Mouse (Mus musculus): Measurements from ENCODE around the gene Abcf3. TPM values are rescaled to one million over a fixed set of nuclear protein-coding genes. Genes with fewer than 3 reads are reported as not detected.

The Abcf3 gene
- polyA plus RNA-seq, 1 experiment from 2014 or later: 33.0 TPM

- peak overlapping the region; percentile 85 for H3K4me3 ChIP-seq (ENCODE audit: low read depth, low read length)
- H3K36me3 ChIP-seq (ENCODE audit: control insufficient read depth, insufficient read depth, low read length): peaks cover 26% of the 10 kb centered on the region
- ATAC-seq (ENCODE audit: low FRiP score, low TSS enrichment) (no peak), DNase-seq (ENCODE audit: low spot score) (no peak)
- TF ChIP-seq EP300 (optimal IDR thresholded peaks at IDR 0.05) (no peak), CTCF (IDR thresholded peaks at IDR 0.05; ENCODE audit: low read depth) (no peak)
- H3K4me2 ChIP-seq (replicated peaks; ENCODE audit: low read depth): peak overlapping the region; percentile 90
- H3K4me1 ChIP-seq (replicated peaks; ENCODE audit: control insufficient read depth, insufficient read depth): 0 out of 2 replicates have a peak, but pooled peaks cover 3% of the 10 kb centered on the region
- no peak overlapping the region for H3K27ac ChIP-seq (replicated peaks)
- H3K27me3 ChIP-seq (ENCODE audit: control insufficient read depth, insufficient read depth, low read length): no peaks in the 10 kb centered on the region
- 46% methylated on average over 9 of the region's 9 CpGs for WGBS
- H3K9me3 ChIP-seq (ENCODE audit: control insufficient read depth, low read length): no peaks in the 10 kb centered on the region
- peak overlapping the region; percentile 87 for H3K9ac ChIP-seq (ENCODE audit: low read length)
Measured at GRCm38 (mm10) chr16:20549161-20549560, 784 bp downstream of the Abcf3 start.

DNA sequence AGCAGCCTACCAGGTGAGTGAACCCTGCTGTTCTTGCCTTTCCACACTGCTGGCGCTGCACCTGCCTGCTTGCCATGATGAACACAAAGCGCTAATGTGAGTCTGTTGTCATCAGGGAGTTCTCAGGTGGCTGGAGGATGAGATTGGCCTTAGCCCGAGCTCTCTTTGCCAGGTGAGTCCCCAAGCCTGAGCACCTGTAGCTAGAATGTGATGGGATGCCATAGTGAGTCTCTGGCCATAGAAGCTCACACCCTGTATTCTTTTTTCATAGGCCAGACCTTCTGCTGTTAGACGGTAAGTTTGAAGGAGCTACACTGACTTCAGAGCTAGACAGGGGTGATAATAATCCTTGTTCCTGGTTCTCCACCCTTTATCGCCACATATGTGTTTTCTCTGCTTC, 3.3 kb downstream of the Abcf3 start:
- WGBS: 93% methylated on average over 5 of the region's 5 CpGs
- H3K4me2 ChIP-seq (replicated peaks; ENCODE audit: low read depth): no peak overlapping the region
- peaks cover 27% of the 10 kb centered on the region for H3K36me3 ChIP-seq (ENCODE audit: control insufficient read depth, insufficient read depth, low read length)
- no peak for TF ChIP-seq CTCF (IDR thresholded peaks at IDR 0.05; ENCODE audit: low read depth)
- no peak for TF ChIP-seq EP300 (optimal IDR thresholded peaks at IDR 0.05)
- no peak overlapping the region for H3K9ac ChIP-seq (ENCODE audit: low read length)
- H3K27me3 ChIP-seq (ENCODE audit: control insufficient read depth, insufficient read depth, low read length): no peaks in the 10 kb centered on the region
- no peaks in the 10 kb centered on the region for H3K9me3 ChIP-seq (ENCODE audit: control insufficient read depth, low read length)
- H3K4me3 ChIP-seq (ENCODE audit: low read depth, low read length): no peak overlapping the region
- no peak for ATAC-seq (ENCODE audit: low FRiP score, low TSS enrichment)
- DNase-seq (ENCODE audit: low spot score): no peak
- H3K4me1 ChIP-seq (replicated peaks; ENCODE audit: control insufficient read depth, insufficient read depth): 0 out of 2 replicates have a peak, but pooled peaks cover 3% of the 10 kb centered on the region
- H3K27ac ChIP-seq (replicated peaks): no peak overlapping the region

- Histone ChIP-seq H3K4me2 (replicated peaks; ENCODE audit: low read depth) (no peak overlapping the region), H3K27ac (replicated peaks) (no peak overlapping the region), H3K27me3 (ENCODE audit: control insufficient read depth, insufficient read depth, low read length) (no peaks in the 10 kb centered on the region), H3K36me3 (ENCODE audit: control insufficient read depth, insufficient read depth, low read length) (peaks cover 27% of the 10 kb centered on the region), H3K4me3 (ENCODE audit: low read depth, low read length) (no peak overlapping the region), H3K9me3 (ENCODE audit: control insufficient read depth, low read length) (no peaks in the 10 kb centered on the region), H3K9ac (ENCODE audit: low read length) (no peak overlapping the region), H3K4me1 (replicated peaks; ENCODE audit: control insufficient read depth, insufficient read depth) (0 out of 2 replicates have a peak, but pooled peaks cover 3% of the 10 kb centered on the region)
- WGBS: 76% methylated on average over 1 of the region's 1 CpGs
- ATAC-seq (ENCODE audit: low FRiP score, low TSS enrichment) (no peak), DNase-seq (ENCODE audit: low spot score) (no peak)
- TF ChIP-seq EP300 (optimal IDR thresholded peaks at IDR 0.05): no peak
- no peak for TF ChIP-seq CTCF (IDR thresholded peaks at IDR 0.05; ENCODE audit: low read depth)
Measured at GRCm38 (mm10) chr16:20552594-20552993, 4.2 kb downstream of the Abcf3 start.

DNA sequence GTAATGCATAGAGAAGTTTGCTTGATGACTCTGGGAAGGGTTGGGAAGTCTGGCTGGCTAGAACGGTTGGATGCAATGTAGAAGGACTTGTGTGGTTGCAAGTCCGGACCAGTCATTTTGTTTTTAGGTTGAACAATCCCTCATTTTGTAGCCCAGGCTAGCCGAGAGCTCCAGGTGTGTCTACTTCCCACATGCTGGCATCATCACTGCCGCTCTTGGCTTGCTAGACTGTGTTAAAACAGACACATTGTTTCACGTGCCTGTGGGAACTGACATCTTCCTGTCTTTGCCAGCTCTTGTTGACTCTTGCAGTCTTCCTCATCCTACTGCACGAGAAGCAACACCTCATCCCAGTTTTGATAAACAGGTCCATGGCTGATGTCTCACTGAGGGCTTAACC, 6.6 kb downstream of the Abcf3 start:
- H3K4me1 ChIP-seq (replicated peaks; ENCODE audit: control insufficient read depth, insufficient read depth): no peaks in the 10 kb centered on the region
- no peak overlapping the region for H3K27ac ChIP-seq (replicated peaks)
- H3K9ac ChIP-seq (ENCODE audit: low read length): no peak overlapping the region
- no peaks in the 10 kb centered on the region for H3K27me3 ChIP-seq (ENCODE audit: control insufficient read depth, insufficient read depth, low read length)
- no peak overlapping the region for H3K4me3 ChIP-seq (ENCODE audit: low read depth, low read length)
- H3K4me2 ChIP-seq (replicated peaks; ENCODE audit: low read depth): no peak overlapping the region
- DNase-seq (ENCODE audit: low spot score) (no peak), ATAC-seq (ENCODE audit: low FRiP score, low TSS enrichment) (no peak)
- H3K36me3 ChIP-seq (ENCODE audit: control insufficient read depth, insufficient read depth, low read length): peaks cover 42% of the 10 kb centered on the region
- TF ChIP-seq CTCF (IDR thresholded peaks at IDR 0.05; ENCODE audit: low read depth): no peak
- no peak for TF ChIP-seq EP300 (optimal IDR thresholded peaks at IDR 0.05)
- no peaks in the 10 kb centered on the region for H3K9me3 ChIP-seq (ENCODE audit: control insufficient read depth, low read length)
- 90% methylated on average over 6 of the region's 6 CpGs for WGBS

- H3K4me3 ChIP-seq (ENCODE audit: low read depth, low read length): no peak overlapping the region
- no peaks in the 10 kb centered on the region for H3K4me1 ChIP-seq (replicated peaks; ENCODE audit: control insufficient read depth, insufficient read depth)
- H3K36me3 ChIP-seq (ENCODE audit: control insufficient read depth, insufficient read depth, low read length): peaks cover 26% of the 10 kb centered on the region
- TF ChIP-seq CTCF (IDR thresholded peaks at IDR 0.05; ENCODE audit: low read depth) (no peak), EP300 (optimal IDR thresholded peaks at IDR 0.05) (no peak)
- no peak overlapping the region for H3K27ac ChIP-seq (replicated peaks)
- H3K4me2 ChIP-seq (replicated peaks; ENCODE audit: low read depth): no peak overlapping the region
- DNase-seq (ENCODE audit: low spot score) (no peak), ATAC-seq (ENCODE audit: low FRiP score, low TSS enrichment) (no peak)
- no peak overlapping the region for H3K9ac ChIP-seq (ENCODE audit: low read length)
- H3K9me3 ChIP-seq (ENCODE audit: control insufficient read depth, low read length): no peaks in the 10 kb centered on the region
- 66% methylated on average over 7 of the region's 7 CpGs for WGBS
- H3K27me3 ChIP-seq (ENCODE audit: control insufficient read depth, insufficient read depth, low read length): no peaks in the 10 kb centered on the region
Measured at GRCm38 (mm10) chr16:20557381-20557780, 9.0 kb downstream of the Abcf3 start.

GRCm38 (mm10) chr16:20565075-20565474, 16.7 kb downstream of the Abcf3 start:
- Histone ChIP-seq H3K4me1 (replicated peaks; ENCODE audit: control insufficient read depth, insufficient read depth) (no peaks in the 10 kb centered on the region), H3K9ac (ENCODE audit: low read length) (no peak overlapping the region), H3K27ac (replicated peaks) (no peak overlapping the region), H3K36me3 (ENCODE audit: control insufficient read depth, insufficient read depth, low read length) (no peaks in the 10 kb centered on the region), H3K9me3 (ENCODE audit: control insufficient read depth, low read length) (no peaks in the 10 kb centered on the region), H3K4me3 (ENCODE audit: low read depth, low read length) (no peak overlapping the region), H3K27me3 (ENCODE audit: control insufficient read depth, insufficient read depth, low read length) (no peaks in the 10 kb centered on the region), H3K4me2 (replicated peaks; ENCODE audit: low read depth) (no peak overlapping the region)
- TF ChIP-seq CTCF (IDR thresholded peaks at IDR 0.05; ENCODE audit: low read depth) (no peak), EP300 (optimal IDR thresholded peaks at IDR 0.05) (no peak)
- 8% methylated on average over 1 of the region's 1 CpGs for WGBS
- DNase-seq (ENCODE audit: low spot score) (no peak), ATAC-seq (ENCODE audit: low FRiP score, low TSS enrichment) (no peak)

All from stomach, postnatal 0 days (tissue).